Mouse (Mus musculus) forebrain, embryonic 10.5 days (tissue): ENCODE data around the gene Narf. TPM values are rescaled to one million over a fixed set of nuclear protein-coding genes. Genes with fewer than 3 reads are reported as not detected.

Experiments used
- DNase-seq: peaks from one replicate; pipeline ENCODE4 v3.0.0-alpha.2; 2017; ENCODE audit warnings: low spot score; ENCODE audit errors: extremely low spot score
- H3K27ac ChIP-seq: fragments of 300-500 bp; sonication (generic); 2 replicates; pipeline ENCODE4 v1.5.1; 2016; ENCODE audit warnings: mild to moderate bottlenecking
- H3K27me3 ChIP-seq: fragments of 300-500 bp; sonication (generic); 2 replicates; pipeline ENCODE4 v1.6.1; 2016; ENCODE audit warnings: mild to moderate bottlenecking; ENCODE audit not compliant: poor library complexity, severe bottlenecking
- H3K36me3 ChIP-seq: fragments of 300-500 bp; sonication (generic); replicated peaks from 2 replicates; pipeline ENCODE4 v1.6.1; 2016; ENCODE audit warnings: mild to moderate bottlenecking, moderate library complexity
- H3K4me1 ChIP-seq: fragments of 300-500 bp; sonication (generic); 2 replicates; pipeline ENCODE4 v1.6.1; 2016
- H3K4me3 ChIP-seq: fragments of 300-500 bp; sonication (generic); 2 replicates; pipeline ENCODE4 v1.5.1; 2016; ENCODE audit warnings: mild to moderate bottlenecking, moderate library complexity
- H3K9me3 ChIP-seq: fragments of 300-500 bp; sonication (generic); 2 replicates; pipeline ENCODE4 v1.6.1; 2016; ENCODE audit warnings: mild to moderate bottlenecking, moderate library complexity
- WGBS: fragments of 180-500 bp; shearing (Covaris S2); methylation state at CpG from one replicate; pipeline ENCODE4 v1.1.7; 2016; 5-methylcytosine and 5-hydroxymethylcytosine counted together
- polyA plus RNA-seq: library from polyadenylated mRNA; unstranded; fragments of >200 nt; fragmentation: Nextera tagmentation; extraction: Ambion mirVana; gene quantifications from 2 replicates; pipeline ENCODE4 v1.2.1, GENCODE M21; 2016

Narf gene
- polyA plus RNA-seq, 1 experiment from 2014 or later: 50.6 TPM

DNA sequence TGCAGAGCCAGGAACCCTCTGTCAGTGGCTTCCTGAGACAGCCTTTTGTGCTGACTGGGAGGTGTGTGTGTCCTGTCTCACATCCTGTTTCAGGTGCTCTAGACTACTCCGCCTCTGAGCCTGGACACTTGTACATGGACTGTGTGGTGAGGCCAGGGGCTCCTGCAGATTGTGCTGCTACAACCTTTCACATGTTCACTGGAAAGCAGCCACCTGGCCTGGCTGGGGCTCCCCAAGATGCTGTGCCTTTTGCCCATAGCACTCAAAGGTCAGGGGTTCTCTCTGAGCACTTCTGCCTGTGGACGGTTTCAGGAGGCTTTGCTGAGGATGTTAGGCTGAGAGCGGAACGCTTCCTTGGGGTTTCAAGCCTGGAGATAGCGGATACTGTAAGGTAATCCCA lies 16.3 kb upstream of the Narf start:
- H3K36me3 ChIP-seq: peaks cover 94% of the 10 kb centered on the region
- H3K27me3 ChIP-seq: no peaks in the 10 kb centered on the region
- no peaks in the 10 kb centered on the region for H3K9me3 ChIP-seq
- no peak for DNase-seq
- H3K27ac ChIP-seq: no peak overlapping the region
- no peaks in the 10 kb centered on the region for H3K4me1 ChIP-seq
- no peak overlapping the region for H3K4me3 ChIP-seq
- 90% methylated on average over 5 of the region's 5 CpGs for WGBS

DNA sequence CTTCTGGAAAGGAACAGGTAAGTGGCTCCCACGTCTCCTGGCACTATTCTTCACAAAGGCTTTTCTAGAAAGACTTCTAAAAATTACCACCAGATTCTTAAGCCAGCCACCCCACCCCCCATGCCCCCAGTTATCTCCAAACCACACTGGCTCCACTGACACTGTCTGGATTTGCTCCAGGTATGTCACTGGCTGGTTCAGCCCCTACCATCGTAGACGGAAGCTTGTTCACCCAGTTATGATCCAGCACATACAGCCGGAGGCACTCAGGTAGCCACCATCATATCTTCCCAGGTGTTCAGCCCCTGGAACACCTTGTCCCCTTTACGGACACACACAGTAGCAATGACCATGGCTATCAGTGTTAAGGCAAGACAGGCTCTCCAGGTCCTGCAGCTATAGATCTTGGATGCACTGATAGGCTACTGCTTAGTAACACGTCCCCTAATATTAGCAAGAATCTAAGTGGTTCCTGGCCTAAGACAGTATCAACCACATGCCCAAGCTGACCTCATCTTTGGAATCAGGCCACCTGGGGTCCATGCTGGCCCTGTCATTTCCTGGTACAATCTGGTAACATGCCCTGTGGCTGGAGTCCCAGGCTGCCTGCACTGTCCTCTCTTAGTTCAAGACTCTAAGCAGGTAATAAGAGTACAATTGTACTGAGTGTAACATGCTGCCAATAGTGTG lies 15.6 kb upstream of the Narf start:
- H3K27ac ChIP-seq: no peak overlapping the region
- no peak for DNase-seq
- H3K36me3 ChIP-seq: peaks cover 94% of the 10 kb centered on the region
- H3K9me3 ChIP-seq: no peaks in the 10 kb centered on the region
- H3K27me3 ChIP-seq: no peaks in the 10 kb centered on the region
- H3K4me1 ChIP-seq: no peaks in the 10 kb centered on the region
- WGBS: 89% methylated on average over 6 of the region's 6 CpGs
- H3K4me3 ChIP-seq: no peak overlapping the region

- 35% methylated on average over 21 of the region's 21 CpGs for WGBS
- DNase-seq: no peak
- H3K27ac ChIP-seq: peak overlapping the region; percentile 86
These were observed 8.7 kb upstream of the Narf start for GRCm38 (mm10) chr11:121228129-121229017.

DNA sequence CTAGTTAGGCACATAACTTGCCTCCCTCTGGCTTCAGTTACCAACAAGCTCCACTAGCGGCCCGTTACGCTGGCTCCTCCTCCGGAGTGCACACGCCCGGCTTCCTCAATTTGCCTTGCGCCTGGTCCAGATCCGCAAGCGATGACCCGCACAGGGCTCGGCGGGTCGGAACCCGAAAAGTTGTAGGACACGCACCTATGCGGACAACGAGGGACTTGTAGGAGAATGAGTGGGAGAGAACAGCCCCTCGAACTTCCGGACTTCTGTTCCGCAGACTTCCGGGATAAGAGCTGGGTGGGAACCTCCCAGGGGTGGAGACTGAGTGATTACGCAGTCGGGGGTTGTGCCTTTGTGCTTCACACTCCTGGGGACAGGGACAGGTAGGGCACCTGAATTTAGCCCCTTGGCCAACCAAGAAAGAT lies 8.0 kb upstream of the Narf start, which contains the start of gene Cybc1:
Gene Cybc1, minus strand, starts transcription at position 305 of the 422 bp plus-strand sequence.
- Histone ChIP-seq H3K27ac (peak within 1 kb of the TSS; percentile 86), H3K27me3 (no peaks in the 10 kb centered on the region), H3K36me3 (peaks cover 37% of the 10 kb centered on the region), H3K4me1 (peaks cover 30% of the 10 kb centered on the region), H3K4me3 (peak within 1 kb of the TSS; percentile 78), H3K9me3 (no peaks in the 10 kb centered on the region)
- 0% methylated on average over 23 of the region's 23 CpGs for WGBS
- DNase-seq: peak; percentile 77

More at GRCm38 (mm10) chr11:121228129-121229017, 8.7 kb upstream of the Narf start:
- Histone ChIP-seq H3K4me1 (peaks cover 30% of the 10 kb centered on the region), H3K9me3 (no peaks in the 10 kb centered on the region), H3K27me3 (no peaks in the 10 kb centered on the region), H3K4me3 (peak overlapping the region; percentile 78), H3K36me3 (peaks cover 44% of the 10 kb centered on the region)

- Histone ChIP-seq H3K4me3 (no peak overlapping the region), H3K4me1 (peaks cover 40% of the 10 kb centered on the region), H3K9me3 (no peaks in the 10 kb centered on the region), H3K27ac (no peak overlapping the region), H3K36me3 (peaks cover 15% of the 10 kb centered on the region), H3K27me3 (no peaks in the 10 kb centered on the region)
- DNase-seq: no peak
- 81% methylated on average over 4 of the region's 4 CpGs for WGBS
These were observed 5.9 kb upstream of the Narf start for GRCm38 (mm10) chr11:121231191-121231590.

DNA sequence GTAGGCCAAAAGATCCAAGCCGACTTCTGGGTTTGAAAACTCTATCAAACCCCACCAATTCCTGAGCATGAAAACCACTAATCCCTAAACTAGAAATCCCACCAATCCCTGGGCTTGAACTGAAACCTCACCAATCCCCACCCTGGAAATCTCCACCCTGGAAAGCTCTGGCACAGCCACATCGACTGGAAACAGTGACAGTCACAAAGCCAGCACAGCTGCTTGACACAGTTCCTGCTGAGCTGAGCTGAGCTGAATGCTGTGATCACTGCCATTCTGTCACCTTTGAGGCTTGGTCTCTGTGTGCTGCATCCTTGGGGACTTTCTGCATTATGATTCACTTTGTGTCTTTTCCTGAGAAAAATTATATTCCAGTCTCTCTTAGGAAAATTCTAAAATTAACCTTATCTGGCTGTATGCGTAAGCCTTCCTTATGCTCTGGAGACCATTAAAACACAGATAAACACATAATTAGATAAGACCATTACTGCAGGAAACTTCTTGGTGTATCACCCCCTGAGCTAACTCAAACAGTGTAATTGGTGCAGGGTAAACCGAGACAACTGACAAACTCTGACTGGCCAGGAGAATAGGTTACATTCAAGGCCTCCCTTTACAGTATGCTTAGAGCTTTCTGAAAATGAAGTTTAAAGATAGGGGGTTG lies 5.3 kb upstream of the Narf start:
- Histone ChIP-seq H3K36me3 (peaks cover 10% of the 10 kb centered on the region), H3K27ac (no peak overlapping the region), H3K4me1 (peaks cover 44% of the 10 kb centered on the region), H3K9me3 (no peaks in the 10 kb centered on the region), H3K4me3 (no peak overlapping the region), H3K27me3 (no peaks in the 10 kb centered on the region)
- 56% methylated on average over 4 of the region's 4 CpGs for WGBS
- no peak for DNase-seq

DNA sequence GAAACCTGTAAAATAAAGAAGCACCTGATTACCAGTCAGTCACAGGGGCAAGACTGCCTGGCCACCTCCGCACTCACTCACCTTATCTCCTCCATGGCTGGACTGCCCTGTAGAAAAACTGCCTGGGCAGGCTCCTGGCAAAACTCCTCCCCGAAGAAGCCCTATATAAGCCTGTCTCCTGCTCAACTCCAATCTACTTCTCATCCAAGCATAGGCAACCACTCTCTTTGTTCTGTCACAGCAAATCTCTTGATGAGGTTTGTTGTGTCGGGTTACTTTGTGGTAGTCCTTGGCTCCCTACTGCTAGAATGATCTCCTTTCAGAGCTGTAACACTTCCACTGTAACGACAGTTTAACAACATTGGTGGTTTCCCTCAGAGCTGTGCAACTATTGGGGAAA lies 4.3 kb upstream of the Narf start:
- H3K36me3 ChIP-seq: 0 out of 2 replicates have a peak, but pooled peaks cover 1% of the 10 kb centered on the region
- WGBS: 37% methylated on average over 4 of the region's 4 CpGs
- H3K27me3 ChIP-seq: no peaks in the 10 kb centered on the region
- DNase-seq: no peak
- H3K9me3 ChIP-seq: no peaks in the 10 kb centered on the region
- peaks cover 40% of the 10 kb centered on the region for H3K4me1 ChIP-seq
- no peak overlapping the region for H3K4me3 ChIP-seq
- H3K27ac ChIP-seq: no peak overlapping the region

DNA sequence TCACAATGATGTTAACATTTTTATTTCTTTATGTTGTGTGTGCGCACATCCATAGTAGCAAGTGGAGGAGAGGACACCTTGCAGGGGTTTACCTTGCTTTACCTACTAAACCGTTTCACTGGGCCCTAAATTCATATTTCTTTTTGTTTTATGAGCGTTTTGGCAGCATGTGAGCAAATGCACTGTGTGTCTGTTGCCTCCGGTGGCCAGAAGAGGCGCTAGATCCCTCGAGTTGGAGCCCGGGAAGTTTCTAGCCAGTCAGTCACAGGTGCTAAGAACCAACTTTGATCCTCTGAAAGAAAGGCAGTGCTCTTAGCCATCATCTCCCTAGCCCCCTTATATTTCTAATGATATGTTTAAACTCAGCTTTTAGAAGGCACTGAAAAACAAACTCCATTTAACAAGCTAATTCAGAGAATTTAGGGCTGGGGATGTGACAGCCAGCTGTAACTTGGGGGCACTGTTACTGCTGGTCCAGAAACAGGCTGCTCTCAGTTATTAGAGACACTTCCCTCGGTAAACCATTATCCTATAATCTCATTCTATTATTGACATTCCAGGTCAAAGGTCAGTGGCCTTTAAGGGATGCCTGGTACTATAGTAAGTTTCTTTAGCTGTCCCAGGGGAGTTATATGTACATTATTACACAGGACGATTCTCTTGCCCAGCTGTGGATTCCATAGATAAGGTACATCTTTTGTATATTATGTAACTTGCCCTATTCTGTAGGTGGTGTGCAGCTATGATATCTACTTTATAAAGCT lies 1.4 kb upstream of the Narf start:
- H3K27me3 ChIP-seq: no peaks in the 10 kb centered on the region
- H3K27ac ChIP-seq: peak overlapping the region; percentile 99
- 28% methylated on average over 9 of the region's 9 CpGs for WGBS
- H3K4me1 ChIP-seq: peaks cover 33% of the 10 kb centered on the region
- DNase-seq: peak; percentile 37
- H3K36me3 ChIP-seq: peaks cover 20% of the 10 kb centered on the region
- no peaks in the 10 kb centered on the region for H3K9me3 ChIP-seq
- H3K4me3 ChIP-seq: peak overlapping the region; percentile 78

DNA sequence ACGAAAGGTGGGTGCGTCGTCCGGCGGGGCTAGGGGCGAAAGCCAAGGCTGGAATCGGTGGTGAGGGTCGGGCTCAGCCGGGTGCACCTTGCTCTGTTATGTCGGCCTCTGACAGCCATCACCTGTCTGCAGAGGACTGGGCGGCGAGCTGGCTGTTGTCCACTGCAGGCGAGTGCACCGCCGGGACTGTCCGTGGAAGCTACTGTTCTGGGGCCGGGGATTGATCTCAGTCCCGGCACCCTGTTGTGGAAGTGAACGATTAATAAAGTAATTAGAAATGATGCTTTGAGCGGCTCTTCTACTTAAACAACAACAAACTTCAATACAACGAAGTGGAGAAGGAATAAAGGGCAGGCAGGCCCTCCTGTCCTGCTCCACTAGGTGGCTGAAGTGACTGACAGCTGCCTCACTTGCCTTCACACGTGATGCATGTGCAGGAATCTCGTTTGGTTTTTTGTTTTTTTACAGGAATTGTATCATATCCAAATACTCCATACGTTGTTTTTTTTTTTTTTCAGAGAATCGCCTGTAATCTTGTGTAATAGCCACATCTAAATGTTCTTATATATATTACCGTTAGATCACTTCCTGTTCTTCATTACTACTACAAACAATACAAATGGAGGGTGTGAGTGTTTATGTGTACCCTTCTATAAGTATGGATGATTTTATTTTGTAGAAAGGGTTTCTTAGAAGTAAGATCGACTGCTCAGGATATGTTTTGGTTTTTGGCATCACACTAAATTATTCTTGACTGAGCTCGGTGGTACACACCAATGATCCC lies 484 bp downstream of the Narf start:
- WGBS: 7% methylated on average over 28 of the region's 28 CpGs
- peak overlapping the region; percentile 78 for H3K4me3 ChIP-seq
- H3K27me3 ChIP-seq: no peaks in the 10 kb centered on the region
- no peaks in the 10 kb centered on the region for H3K9me3 ChIP-seq
- DNase-seq: no peak
- H3K36me3 ChIP-seq: peaks cover 38% of the 10 kb centered on the region
- H3K4me1 ChIP-seq: peaks cover 33% of the 10 kb centered on the region
- peak overlapping the region; percentile 99 for H3K27ac ChIP-seq

DNA sequence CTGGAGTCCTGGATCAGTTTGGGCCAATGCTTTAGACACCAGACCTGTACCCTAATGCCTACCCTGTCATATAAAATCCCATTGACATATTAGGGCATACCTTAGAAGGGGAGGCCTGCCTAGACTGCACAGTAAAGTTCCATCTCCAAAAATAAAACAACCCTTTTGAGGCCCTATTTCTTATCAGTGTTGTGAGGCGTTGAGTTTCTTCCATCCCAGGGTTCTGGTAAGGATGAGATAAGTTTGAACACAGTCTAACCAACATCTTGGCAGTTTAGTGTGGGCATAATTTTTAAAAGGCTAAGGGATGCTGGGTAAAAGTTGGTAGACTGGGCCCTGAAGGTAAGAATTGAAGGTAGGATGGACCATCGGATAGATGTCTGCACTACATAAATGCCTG lies 2.6 kb downstream of the Narf start:
- no peak overlapping the region for H3K4me3 ChIP-seq

GRCm38 (mm10) chr11:121250196-121250595 lies 13.1 kb downstream of the Narf start:
- H3K4me3 ChIP-seq: no peak overlapping the region
- no peaks in the 10 kb centered on the region for H3K27me3 ChIP-seq
- H3K36me3 ChIP-seq: peaks cover 98% of the 10 kb centered on the region
- H3K9me3 ChIP-seq: no peaks in the 10 kb centered on the region
- H3K4me1 ChIP-seq: no peaks in the 10 kb centered on the region
- WGBS: 94% methylated on average over 8 of the region's 8 CpGs
- no peak overlapping the region for H3K27ac ChIP-seq
- DNase-seq: no peak

More for the DNA sequence above, 2.6 kb downstream of the Narf start:
- H3K4me1 ChIP-seq: peaks cover 30% of the 10 kb centered on the region
- H3K27me3 ChIP-seq: no peaks in the 10 kb centered on the region
- no peaks in the 10 kb centered on the region for H3K9me3 ChIP-seq
- H3K36me3 ChIP-seq: peaks cover 58% of the 10 kb centered on the region
- 95% methylated on average over 2 of the region's 2 CpGs for WGBS
- no peak overlapping the region for H3K27ac ChIP-seq
- no peak for DNase-seq
